Mouse (Mus musculus) midbrain, embryonic 11.5 days (tissue): Measurements from ENCODE around the gene Vamp3. TPM values are rescaled to one million over a fixed set of nuclear protein-coding genes. Genes with fewer than 3 reads are reported as not detected.
"Not testable (repeated sequence)": the region's sequence is repeated elsewhere in the genome, so short reads cannot be mapped to it uniquely, and the experiment has no call there.

ENCODE experiments used
- ATAC-seq: fragments of 200-750 bp; cut with Nextera tagmentation; 2 replicates; pipeline ENCODE4 v1.8.0; 2017; ENCODE audit warnings: moderate TSS enrichment, moderate library complexity; ENCODE audit not compliant: low FRiP score
- DNase-seq: peaks from one replicate; pipeline ENCODE4 v3.0.0; 2015; ENCODE audit warnings: low spot score; ENCODE audit errors: missing footprints
- H3K27ac ChIP-seq: fragments of 300-500 bp; sonication (generic); 2 replicates; pipeline ENCODE4 v1.5.1; 2014; ENCODE audit warnings: low read depth, low read length
- H3K27me3 ChIP-seq: fragments of 300-500 bp; sonication (generic); 2 replicates; pipeline ENCODE4 v1.6.1; 2014; ENCODE audit warnings: mild to moderate bottlenecking, low read length, moderate library complexity, mixed read lengths; ENCODE audit not compliant: control insufficient read depth, insufficient read depth
- H3K36me3 ChIP-seq: fragments of 300-500 bp; sonication (generic); 2 replicates; pipeline ENCODE4 v1.6.1; 2014; ENCODE audit warnings: mild to moderate bottlenecking, low read length, moderate library complexity, mixed read lengths; ENCODE audit not compliant: control insufficient read depth, insufficient read depth
- H3K4me1 ChIP-seq: fragments of 300-500 bp; sonication (generic); 2 replicates; pipeline ENCODE4 v1.6.1; 2014; ENCODE audit warnings: low read length; ENCODE audit not compliant: control insufficient read depth, insufficient read depth
- H3K4me2 ChIP-seq: fragments of 300-500 bp; sonication (generic); 2 replicates; pipeline ENCODE4 v1.6.1; 2014; ENCODE audit warnings: mild to moderate bottlenecking, moderate library complexity
- H3K4me3 ChIP-seq: fragments of 300-500 bp; sonication (generic); 2 replicates; pipeline ENCODE4 v1.5.1; 2014; ENCODE audit warnings: low read depth, low read length
- H3K9ac ChIP-seq: fragments of 300-500 bp; sonication (generic); 2 replicates; pipeline ENCODE4 v1.6.1; 2014; ENCODE audit warnings: low read length
- H3K9me3 ChIP-seq: fragments of 300-500 bp; sonication (generic); 2 replicates; pipeline ENCODE4 v1.6.1; 2016; ENCODE audit warnings: low read length; ENCODE audit not compliant: control insufficient read depth
- WGBS: fragments of 180-500 bp; shearing (Covaris S2); extraction: QIAGEN DNeasy Blood & Tissue Kit; methylation state at CpG from one replicate; pipeline ENCODE4 v1.1.7; 2014; 5-methylcytosine and 5-hydroxymethylcytosine counted together
- polyA plus RNA-seq: library from polyadenylated mRNA; unstranded; fragments of >200 nt; fragmentation: Nextera tagmentation; extraction: Ambion mirVana; gene quantifications from 2 replicates; pipeline ENCODE4 v1.2.1, GENCODE M21; 2014

Gene Vamp3
- polyA plus RNA-seq, 1 experiment from 2014 or later = 80.3 TPM

DNA sequence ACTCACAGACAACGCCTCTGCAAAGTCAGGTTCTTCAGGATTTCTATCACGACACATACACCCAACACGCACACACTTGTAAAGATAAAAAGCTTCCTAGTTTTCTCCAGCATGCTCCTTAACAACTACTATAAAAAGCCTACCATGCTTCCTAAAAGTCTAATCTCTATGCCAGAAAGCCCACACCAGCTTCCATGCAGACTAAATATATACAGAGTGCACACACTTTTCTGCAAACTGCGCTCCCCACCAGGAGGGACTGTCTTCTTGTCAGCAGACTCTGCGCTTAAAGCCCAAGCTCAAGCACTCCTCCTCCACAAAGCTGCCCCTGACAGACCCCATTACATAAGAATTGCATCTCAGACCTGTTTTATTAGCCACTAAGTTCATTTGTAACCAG, 16.3 kb downstream of the Vamp3 start:
- H3K9me3 ChIP-seq = no peaks in the 10 kb centered on the region
- no peak for DNase-seq
- peaks cover 8% of the 10 kb centered on the region; the same call in 1 of the 2 replicates for H3K4me1 ChIP-seq
- no peaks in the 10 kb centered on the region; the same call in 1 of the 2 replicates for H3K36me3 ChIP-seq
- no peak overlapping the region for H3K4me3 ChIP-seq
- H3K27ac ChIP-seq = no peak overlapping the region
- WGBS = 93% methylated on average over 5 of the region's 5 CpGs
- no peaks in the 10 kb centered on the region for H3K27me3 ChIP-seq
- no peak overlapping the region for H3K4me2 ChIP-seq
- H3K9ac ChIP-seq = no peak overlapping the region
- ATAC-seq = no peak

DNA sequence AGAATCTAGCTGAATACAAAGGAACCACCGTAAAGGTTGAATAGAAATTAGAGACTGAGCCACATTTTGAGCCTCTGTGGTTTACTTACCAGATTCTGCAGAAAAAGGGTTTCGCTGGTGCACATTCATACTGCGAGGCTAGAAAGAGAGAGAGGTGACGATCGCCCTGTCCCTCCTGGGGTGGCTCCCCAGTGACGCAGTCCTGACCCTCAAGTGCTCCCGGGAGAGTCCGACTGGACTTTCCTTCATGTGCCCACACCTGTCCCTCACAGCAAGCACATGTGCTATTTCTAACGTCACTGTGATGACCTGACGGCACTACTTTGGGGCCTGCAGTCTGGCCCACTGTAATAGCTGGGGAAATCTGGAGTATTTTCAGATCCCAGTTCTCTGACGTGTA, 20.0 kb downstream of the Vamp3 start:
- 91% methylated on average over 11 of the region's 11 CpGs for WGBS
- no peaks in the 10 kb centered on the region for H3K4me1 ChIP-seq
- H3K27me3 ChIP-seq = no peaks in the 10 kb centered on the region
- H3K9me3 ChIP-seq = no peaks in the 10 kb centered on the region
- no peak for ATAC-seq
- no peak for DNase-seq
- no peak overlapping the region for H3K4me3 ChIP-seq
- no peak overlapping the region for H3K9ac ChIP-seq
- no peak overlapping the region for H3K27ac ChIP-seq
- no peaks in the 10 kb centered on the region for H3K36me3 ChIP-seq
- no peak overlapping the region for H3K4me2 ChIP-seq

DNA sequence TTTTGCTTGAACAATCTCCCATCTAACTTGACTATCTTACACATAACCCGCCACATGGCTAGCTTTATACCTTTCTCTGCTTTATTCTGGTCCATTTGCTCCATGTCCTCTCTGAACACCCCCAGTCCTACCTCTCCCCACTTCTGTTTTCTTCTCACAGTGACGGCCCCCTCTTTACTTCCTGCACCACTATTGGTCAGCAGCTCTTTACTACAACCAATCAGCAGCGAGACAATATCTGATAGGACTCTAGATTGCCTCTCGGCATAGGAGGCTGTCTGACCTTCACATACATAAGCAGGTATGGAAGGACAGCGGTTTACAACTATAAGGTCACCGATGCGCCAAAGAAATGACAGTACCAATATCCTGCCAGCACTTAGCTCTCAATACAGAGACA, 21.2 kb downstream of the Vamp3 start:
- no peak for DNase-seq
- H3K36me3 ChIP-seq = no peaks in the 10 kb centered on the region
- 87% methylated on average over 7 of the region's 7 CpGs for WGBS

DNA sequence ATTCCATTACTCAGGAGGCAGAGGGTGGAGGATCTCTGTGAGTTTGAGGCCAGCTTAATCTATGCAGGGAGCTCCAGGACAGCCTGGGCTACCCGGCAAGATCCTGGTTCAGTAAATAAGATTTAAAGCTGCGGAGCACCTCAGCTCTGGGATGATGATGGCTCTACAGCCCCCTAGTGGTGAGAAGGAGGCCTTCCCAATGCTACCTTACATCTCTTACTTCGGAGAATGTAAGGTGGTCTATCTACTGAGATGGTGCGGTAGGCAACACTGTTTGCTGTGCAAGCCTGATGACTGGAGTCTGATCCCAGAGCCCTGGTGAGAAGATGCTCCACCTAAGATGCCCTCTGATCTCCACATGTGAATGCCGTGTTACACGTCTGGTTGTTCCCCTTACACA, 30.8 kb downstream of the Vamp3 start:
- peak; percentile 48; the same call in 1 of the 2 replicates for ATAC-seq
- no peak overlapping the region for H3K9ac ChIP-seq
- no peak overlapping the region for H3K4me2 ChIP-seq
- no peaks in the 10 kb centered on the region for H3K4me1 ChIP-seq
- no peaks in the 10 kb centered on the region for H3K36me3 ChIP-seq
- no peaks in the 10 kb centered on the region for H3K27me3 ChIP-seq
- H3K9me3 ChIP-seq = no peaks in the 10 kb centered on the region
- DNase-seq = peak; percentile 81
- H3K4me3 ChIP-seq = no peak overlapping the region
- 56% methylated on average over 6 of the region's 6 CpGs for WGBS
- H3K27ac ChIP-seq = no peak overlapping the region

More for the DNA sequence above, 21.2 kb downstream of the Vamp3 start:
- Histone ChIP-seq H3K9me3 (no peaks in the 10 kb centered on the region), H3K4me1 (no peaks in the 10 kb centered on the region), H3K27ac (no peak overlapping the region), H3K4me3 (no peak overlapping the region), H3K9ac (no peak overlapping the region), H3K27me3 (no peaks in the 10 kb centered on the region), H3K4me2 (no peak overlapping the region)
- ATAC-seq = no peak

DNA sequence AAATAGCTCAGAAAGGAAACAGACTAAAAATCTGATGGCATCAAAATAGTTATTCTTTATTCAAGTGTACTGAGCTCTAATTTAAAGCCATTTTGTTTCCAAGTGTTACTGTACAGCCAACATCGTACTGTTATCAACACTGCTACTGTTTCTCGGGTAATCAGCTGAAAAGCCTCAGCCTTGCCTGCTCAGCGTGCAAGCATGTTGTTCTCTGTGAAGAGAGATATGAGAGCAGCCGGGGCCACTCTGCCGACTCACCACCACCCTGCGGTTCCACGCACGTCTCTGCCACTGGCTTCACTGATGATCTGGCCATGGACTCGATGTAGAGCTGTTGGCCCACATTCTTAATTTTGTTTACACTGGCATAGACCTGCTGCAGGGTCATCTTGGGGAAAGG, 33.6 kb downstream of the Vamp3 start:
- DNase-seq = no peak
- Histone ChIP-seq H3K4me2 (no peak overlapping the region), H3K36me3 (no peaks in the 10 kb centered on the region), H3K4me1 (no peaks in the 10 kb centered on the region), H3K9ac (no peak overlapping the region), H3K4me3 (no peak overlapping the region), H3K27ac (no peak overlapping the region), H3K9me3 (no peaks in the 10 kb centered on the region), H3K27me3 (no peaks in the 10 kb centered on the region)
- ATAC-seq = no peak
- 86% methylated on average over 9 of the region's 9 CpGs for WGBS

DNA sequence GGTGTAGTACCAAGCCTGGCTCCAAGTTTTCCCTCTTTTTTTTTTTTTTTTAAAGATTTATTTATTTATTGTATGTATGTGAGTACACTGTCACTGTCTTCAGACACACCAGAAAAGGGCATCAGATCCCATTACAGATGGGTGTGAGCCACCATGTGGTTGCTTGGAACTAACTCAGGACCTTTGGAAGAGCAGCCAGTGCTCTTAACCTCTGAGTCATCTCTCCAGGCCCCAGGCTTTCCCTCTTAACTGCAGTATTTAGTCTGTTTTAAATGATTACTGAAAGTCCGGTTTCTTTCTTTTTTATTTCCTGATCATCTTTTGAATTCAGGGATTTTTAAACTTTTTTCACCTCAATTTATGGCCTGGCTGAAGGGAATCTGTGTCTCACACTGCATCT, 40.4 kb downstream of the Vamp3 start:
- not testable (repeated sequence) for H3K27ac ChIP-seq, H3K36me3 ChIP-seq, H3K9ac ChIP-seq, H3K4me3 ChIP-seq, DNase-seq, H3K9me3 ChIP-seq, H3K27me3 ChIP-seq, H3K4me1 ChIP-seq, ATAC-seq, H3K4me2 ChIP-seq
- WGBS = 92% methylated on average over 1 of the region's 1 CpGs

DNA sequence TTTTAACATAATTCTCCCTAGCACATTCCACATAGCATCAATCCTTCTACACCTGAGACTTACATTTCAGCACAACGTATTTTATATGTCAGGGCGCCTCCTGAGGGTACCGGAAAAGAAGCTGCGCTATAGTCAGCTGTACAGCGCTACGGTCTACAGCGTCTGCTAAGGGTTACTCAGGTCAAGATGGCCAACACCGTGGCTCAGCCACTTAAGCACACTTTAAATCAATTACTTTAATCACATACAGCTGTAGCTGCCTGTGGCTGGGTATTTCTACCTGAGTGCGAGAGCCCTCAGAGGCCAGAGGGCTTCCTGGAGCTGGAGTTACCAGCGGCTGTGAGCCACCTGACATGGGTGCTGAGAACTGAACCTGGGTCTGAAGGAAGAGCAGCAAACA, 41.8 kb downstream of the Vamp3 start:
- Histone ChIP-seq H3K9me3 (no peaks in the 10 kb centered on the region), H3K27me3 (no peaks in the 10 kb centered on the region), H3K9ac (no peak overlapping the region), H3K4me1 (no peaks in the 10 kb centered on the region), H3K4me3 (no peak overlapping the region), H3K27ac (no peak overlapping the region), H3K36me3 (no peaks in the 10 kb centered on the region), H3K4me2 (no peak overlapping the region)
- ATAC-seq = no peak
- 83% methylated on average over 10 of the region's 10 CpGs for WGBS
- DNase-seq = no peak

DNA sequence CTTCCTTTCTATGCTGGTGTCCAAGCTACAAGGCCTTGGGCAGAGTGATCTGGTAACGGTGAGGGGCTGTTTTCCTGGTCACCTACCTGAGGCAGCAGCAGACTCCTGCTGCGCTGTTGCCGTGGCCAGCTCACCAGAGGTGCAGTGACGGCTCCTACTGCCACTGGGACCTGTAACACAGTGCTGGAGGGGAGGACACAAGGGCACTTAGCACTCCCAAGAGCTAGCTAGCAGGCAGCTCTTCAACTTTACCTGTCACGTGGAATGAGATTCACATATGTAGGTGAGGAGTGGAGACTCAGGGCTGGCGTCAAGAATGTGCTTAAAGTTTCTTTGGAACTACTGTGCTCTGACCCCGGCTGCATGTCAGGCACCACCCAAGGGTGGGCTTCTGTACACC, 47.4 kb downstream of the Vamp3 start:
- Histone ChIP-seq H3K9ac (no peak overlapping the region), H3K27me3 (no peaks in the 10 kb centered on the region), H3K4me2 (no peak overlapping the region), H3K4me1 (no peaks in the 10 kb centered on the region), H3K27ac (no peak overlapping the region), H3K36me3 (no peaks in the 10 kb centered on the region), H3K9me3 (no peaks in the 10 kb centered on the region), H3K4me3 (no peak overlapping the region)
- WGBS = 89% methylated on average over 7 of the region's 7 CpGs
- DNase-seq (no peak), ATAC-seq (no peak)

DNA sequence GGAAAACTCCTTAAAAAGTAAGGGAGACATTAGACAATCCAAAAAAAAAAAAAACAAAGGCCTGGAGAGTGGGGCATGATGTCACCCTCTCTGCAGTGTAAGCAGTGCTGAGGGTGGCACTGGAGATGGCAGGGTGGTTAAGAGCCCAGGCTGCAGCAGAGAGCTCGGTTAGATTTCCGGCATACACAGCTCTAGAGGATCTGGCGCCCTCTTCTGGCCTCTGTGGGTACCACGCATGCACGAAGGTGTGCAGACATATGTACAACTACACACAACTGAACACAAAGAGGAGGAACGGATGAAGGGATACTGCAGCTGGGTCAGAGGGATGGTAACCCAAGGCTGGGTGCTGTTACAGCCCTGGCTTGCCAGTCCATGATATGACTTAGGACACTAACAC, 50.8 kb downstream of the Vamp3 start:
- Histone ChIP-seq H3K27ac (no peak overlapping the region), H3K4me3 (no peak overlapping the region), H3K36me3 (no peaks in the 10 kb centered on the region), H3K4me1 (no peaks in the 10 kb centered on the region), H3K9me3 (no peaks in the 10 kb centered on the region), H3K27me3 (no peaks in the 10 kb centered on the region), H3K4me2 (no peak overlapping the region), H3K9ac (no peak overlapping the region)
- no peak for DNase-seq
- ATAC-seq = no peak
- WGBS = 58% methylated on average over 6 of the region's 6 CpGs
